Mouse (Mus musculus): ENCODE data around the gene Fthl17f. TPM values are rescaled to one million over a fixed set of nuclear protein-coding genes. Genes with fewer than 3 reads are reported as not detected.
A peak's percentile ranks its signal among the peaks of the same experiment; 100 is the strongest.
"Not testable (repeated sequence)": the region's sequence is repeated elsewhere in the genome, so short reads cannot be mapped to it uniquely, and the experiment has no call there.

Fthl17f gene
- not detected in 2 replicates for polyA plus RNA-seq (2014; fragmentation: Nextera tagmentation; extraction: Ambion mirVana)

DNA sequence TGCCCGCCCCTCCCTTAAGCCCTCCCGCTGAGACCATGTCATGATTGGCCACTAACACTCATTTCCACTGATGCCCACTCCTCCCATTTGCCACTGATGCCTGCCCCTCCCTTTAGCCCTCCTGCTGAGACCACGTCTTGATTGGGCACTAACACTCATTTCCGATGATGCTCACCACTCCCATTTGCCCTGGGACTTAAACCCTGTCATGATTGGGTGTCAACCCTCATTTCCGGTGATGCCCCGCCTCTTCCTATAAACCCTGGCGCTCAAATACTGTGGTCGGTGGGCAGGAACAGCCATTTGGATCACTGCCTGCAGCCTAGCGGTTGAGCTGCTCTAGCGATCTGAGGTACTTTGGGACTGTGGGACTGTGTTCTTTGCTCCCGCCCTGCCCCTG, at the start of gene Fthl17f:
TSS of gene Fthl17f (plus strand) at position 301 of the 400 bp plus-strand sequence.
- not testable (repeated sequence) for H3K9ac ChIP-seq (ENCODE audit: low read depth, low read length); H3K4me2 ChIP-seq (replicated peaks; ENCODE audit: low read depth, low read length); H3K4me3 ChIP-seq (ENCODE audit: low read length); H3K4me1 ChIP-seq (ENCODE audit: control insufficient read depth, insufficient read depth, low read length); H3K27me3 ChIP-seq (ENCODE audit: control insufficient read depth, insufficient read depth, low read length); H3K9me3 ChIP-seq (ENCODE audit: control insufficient read depth, low read length); H3K27ac ChIP-seq (ENCODE audit: low read depth, low read length); H3K36me3 ChIP-seq (ENCODE audit: control insufficient read depth, insufficient read depth, low read length); ATAC-seq (ENCODE audit: low FRiP score, low TSS enrichment)
- WGBS: 86% methylated on average over 11 of the region's 11 CpGs

DNA sequence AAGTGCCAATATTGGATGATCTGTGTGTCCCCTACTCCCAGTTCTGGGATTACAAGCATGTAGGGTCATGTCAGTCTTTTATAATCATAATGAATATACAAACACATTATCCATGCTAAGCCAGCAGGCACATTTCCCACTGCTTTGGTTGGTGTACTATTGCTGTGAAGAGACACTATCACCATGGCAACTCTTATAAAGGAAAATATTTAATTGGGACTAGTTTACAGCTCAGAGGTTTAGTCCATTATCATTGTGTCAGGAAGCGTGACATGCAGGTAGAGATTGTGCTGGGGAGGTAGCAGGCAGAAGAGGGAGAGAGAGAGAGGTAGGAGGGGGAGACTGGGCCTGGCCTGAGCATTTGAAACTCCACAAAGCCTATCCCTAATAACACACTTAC, 46.7 kb upstream of the Fthl17f start:
- Histone ChIP-seq H3K9ac (ENCODE audit: low read depth, low read length) (no peak overlapping the region), H3K4me2 (replicated peaks; ENCODE audit: low read depth, low read length) (no peak overlapping the region), H3K27ac (ENCODE audit: low read depth, low read length) (no peak overlapping the region), H3K4me1 (ENCODE audit: control insufficient read depth, insufficient read depth, low read length) (no peaks in the 10 kb centered on the region), H3K4me3 (ENCODE audit: low read length) (no peak overlapping the region), H3K9me3 (ENCODE audit: control insufficient read depth, low read length) (no peaks in the 10 kb centered on the region), H3K36me3 (ENCODE audit: control insufficient read depth, insufficient read depth, low read length) (no peaks in the 10 kb centered on the region), H3K27me3 (ENCODE audit: control insufficient read depth, insufficient read depth, low read length) (no peaks in the 10 kb centered on the region)
- 72% methylated on average over 1 of the region's 1 CpGs for WGBS
- no peak for ATAC-seq (ENCODE audit: low FRiP score, low TSS enrichment)

DNA sequence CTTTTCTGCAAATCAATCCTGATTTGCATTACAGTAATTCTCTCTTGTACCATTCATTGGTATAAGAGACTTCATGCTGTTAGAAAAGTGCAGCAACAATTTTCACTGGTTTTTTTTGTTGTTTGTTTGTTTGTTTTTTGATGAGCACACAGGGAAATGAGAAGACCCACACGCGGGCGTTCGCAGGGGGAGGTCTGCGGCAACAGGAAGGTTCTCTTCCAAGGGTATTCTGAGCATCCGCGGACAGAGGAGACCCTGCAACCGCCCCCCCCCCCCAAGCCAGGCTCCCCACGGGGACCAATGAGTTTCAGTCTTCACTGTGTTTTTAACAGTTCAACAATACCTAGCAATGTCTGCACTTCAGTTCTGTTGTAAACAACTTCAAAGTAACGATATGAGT, 43.3 kb upstream of the Fthl17f start:
- H3K9ac ChIP-seq (ENCODE audit: low read depth, low read length): no peak overlapping the region
- no peak overlapping the region for H3K4me3 ChIP-seq (ENCODE audit: low read length)
- no peak overlapping the region for H3K4me2 ChIP-seq (replicated peaks; ENCODE audit: low read depth, low read length)
- no peaks in the 10 kb centered on the region for H3K27me3 ChIP-seq (ENCODE audit: control insufficient read depth, insufficient read depth, low read length)
- WGBS: 56% methylated on average over 10 of the region's 10 CpGs
- no peaks in the 10 kb centered on the region for H3K9me3 ChIP-seq (ENCODE audit: control insufficient read depth, low read length)
- no peak for ATAC-seq (ENCODE audit: low FRiP score, low TSS enrichment)
- no peaks in the 10 kb centered on the region for H3K4me1 ChIP-seq (ENCODE audit: control insufficient read depth, insufficient read depth, low read length)
- H3K36me3 ChIP-seq (ENCODE audit: control insufficient read depth, insufficient read depth, low read length): no peaks in the 10 kb centered on the region
- no peak overlapping the region for H3K27ac ChIP-seq (ENCODE audit: low read depth, low read length)

DNA sequence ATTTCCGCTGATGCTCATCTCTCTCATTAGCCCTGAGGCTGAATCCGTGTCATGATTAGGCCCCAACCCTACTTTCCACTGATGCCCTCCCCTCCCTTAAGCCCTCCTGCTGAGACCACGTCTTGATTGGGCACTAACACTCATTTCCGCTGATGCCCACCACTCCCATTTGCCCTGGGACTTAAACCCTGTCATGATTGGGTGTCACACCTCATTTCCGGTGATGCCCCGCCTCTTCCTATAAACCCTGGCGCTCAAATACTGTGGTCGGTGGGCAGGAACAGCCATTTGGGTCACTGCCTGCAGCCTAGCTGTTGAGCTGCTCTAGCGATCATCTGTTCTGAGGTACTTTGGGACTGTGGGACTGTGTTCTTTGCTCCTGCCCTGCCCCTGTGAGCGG, 29.6 kb upstream of the Fthl17f start, which contains the start of gene Fthl17e:
TSS of gene Fthl17e (plus strand) at position 301 of the 400 bp plus-strand sequence.
- WGBS: 57% methylated on average over 1 of the region's 10 CpGs
- H3K36me3 ChIP-seq (ENCODE audit: control insufficient read depth, insufficient read depth, low read length); H3K9me3 ChIP-seq (ENCODE audit: control insufficient read depth, low read length); ATAC-seq (ENCODE audit: low FRiP score, low TSS enrichment); H3K4me1 ChIP-seq (ENCODE audit: control insufficient read depth, insufficient read depth, low read length); H3K27me3 ChIP-seq (ENCODE audit: control insufficient read depth, insufficient read depth, low read length); H3K4me3 ChIP-seq (ENCODE audit: low read length); H3K9ac ChIP-seq (ENCODE audit: low read depth, low read length); H3K27ac ChIP-seq (ENCODE audit: low read depth, low read length); H3K4me2 ChIP-seq (replicated peaks; ENCODE audit: low read depth, low read length): not testable (repeated sequence)

DNA sequence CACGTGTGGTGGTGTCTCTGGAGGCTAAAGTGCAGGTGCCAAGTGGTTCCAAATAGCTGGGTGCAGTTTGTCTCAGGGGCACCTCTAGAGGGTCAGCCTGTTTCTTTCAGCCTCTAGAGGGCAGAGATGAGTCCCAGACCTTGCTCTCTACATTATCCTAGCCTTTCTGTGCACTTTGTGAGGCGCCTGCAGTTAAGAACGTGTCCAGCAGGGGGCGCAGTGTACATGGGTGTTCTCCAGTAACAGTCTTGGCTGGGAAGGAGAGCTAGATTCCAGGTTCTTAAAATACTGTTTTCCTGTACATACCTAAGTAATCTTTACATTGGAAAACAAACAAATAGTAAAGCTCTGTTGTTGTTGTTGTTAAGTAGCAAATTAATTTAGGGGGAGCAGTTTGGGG, 21.2 kb upstream of the Fthl17f start:
- not testable (repeated sequence) for H3K4me1 ChIP-seq (ENCODE audit: control insufficient read depth, insufficient read depth, low read length); H3K9me3 ChIP-seq (ENCODE audit: control insufficient read depth, low read length); ATAC-seq (ENCODE audit: low FRiP score, low TSS enrichment); H3K9ac ChIP-seq (ENCODE audit: low read depth, low read length); H3K4me2 ChIP-seq (replicated peaks; ENCODE audit: low read depth, low read length); H3K4me3 ChIP-seq (ENCODE audit: low read length); H3K27me3 ChIP-seq (ENCODE audit: control insufficient read depth, insufficient read depth, low read length); H3K27ac ChIP-seq (ENCODE audit: low read depth, low read length); H3K36me3 ChIP-seq (ENCODE audit: control insufficient read depth, insufficient read depth, low read length)
- 38% methylated on average over 3 of the region's 4 CpGs for WGBS

DNA sequence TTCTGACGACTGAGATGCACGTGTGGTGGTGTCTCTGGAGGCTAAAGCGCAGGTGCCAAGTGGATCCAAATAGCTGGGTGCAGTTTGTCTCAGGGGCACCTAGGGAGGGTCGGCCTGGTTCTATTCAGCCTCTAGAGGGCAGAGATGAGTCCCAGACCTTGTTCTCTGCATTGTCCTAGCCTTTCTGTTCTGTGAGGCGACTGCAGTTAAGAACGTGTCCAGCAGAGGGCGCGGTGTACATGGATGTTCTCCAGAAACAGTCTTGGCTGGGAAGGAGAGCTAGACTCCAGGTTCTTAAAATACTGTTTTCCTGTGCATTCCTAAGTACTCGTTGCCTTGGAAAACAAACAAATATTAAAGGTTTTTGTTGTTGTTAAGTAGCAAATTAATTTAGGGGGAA, 1.9 kb upstream of the Fthl17f start:
- not testable (repeated sequence) for H3K4me2 ChIP-seq (replicated peaks; ENCODE audit: low read depth, low read length); H3K9ac ChIP-seq (ENCODE audit: low read depth, low read length); H3K27ac ChIP-seq (ENCODE audit: low read depth, low read length); H3K9me3 ChIP-seq (ENCODE audit: control insufficient read depth, low read length); ATAC-seq (ENCODE audit: low FRiP score, low TSS enrichment); H3K27me3 ChIP-seq (ENCODE audit: control insufficient read depth, insufficient read depth, low read length); H3K4me3 ChIP-seq (ENCODE audit: low read length); H3K4me1 ChIP-seq (ENCODE audit: control insufficient read depth, insufficient read depth, low read length); H3K36me3 ChIP-seq (ENCODE audit: control insufficient read depth, insufficient read depth, low read length)
- WGBS: 21% methylated on average over 6 of the region's 9 CpGs

DNA sequence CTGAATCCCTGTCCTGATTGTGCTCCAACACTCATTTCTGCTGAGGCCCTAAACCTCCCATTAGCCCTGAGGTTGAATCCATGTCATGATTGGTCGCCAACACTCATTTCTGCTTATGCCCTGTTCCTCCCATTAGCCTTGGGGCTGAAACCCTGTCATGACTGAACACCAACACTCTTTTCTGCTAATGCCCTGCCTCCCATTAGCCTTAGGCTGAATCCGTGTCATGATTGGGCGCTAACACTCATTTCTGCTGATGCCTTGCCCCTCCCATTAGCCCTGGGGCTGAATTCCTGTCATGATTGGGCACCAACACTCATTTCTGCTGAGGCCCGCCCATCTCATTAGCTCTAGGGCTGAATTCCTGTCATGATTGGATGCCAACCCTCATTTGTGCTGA, 714 bp upstream of the Fthl17f start:
- no peak for ATAC-seq (ENCODE audit: low FRiP score, low TSS enrichment)
- H3K27me3 ChIP-seq (ENCODE audit: control insufficient read depth, insufficient read depth, low read length): no peaks in the 10 kb centered on the region
- no peak overlapping the region for H3K4me2 ChIP-seq (replicated peaks; ENCODE audit: low read depth, low read length)
- H3K9me3 ChIP-seq (ENCODE audit: control insufficient read depth, low read length): no peaks in the 10 kb centered on the region
- no peak overlapping the region for H3K27ac ChIP-seq (ENCODE audit: low read depth, low read length)
- H3K4me1 ChIP-seq (ENCODE audit: control insufficient read depth, insufficient read depth, low read length): no peaks in the 10 kb centered on the region
- no peak overlapping the region for H3K9ac ChIP-seq (ENCODE audit: low read depth, low read length)
- H3K4me3 ChIP-seq (ENCODE audit: low read length): no peak overlapping the region
- WGBS: 87% methylated on average over 4 of the region's 4 CpGs
- no peaks in the 10 kb centered on the region for H3K36me3 ChIP-seq (ENCODE audit: control insufficient read depth, insufficient read depth, low read length)

DNA sequence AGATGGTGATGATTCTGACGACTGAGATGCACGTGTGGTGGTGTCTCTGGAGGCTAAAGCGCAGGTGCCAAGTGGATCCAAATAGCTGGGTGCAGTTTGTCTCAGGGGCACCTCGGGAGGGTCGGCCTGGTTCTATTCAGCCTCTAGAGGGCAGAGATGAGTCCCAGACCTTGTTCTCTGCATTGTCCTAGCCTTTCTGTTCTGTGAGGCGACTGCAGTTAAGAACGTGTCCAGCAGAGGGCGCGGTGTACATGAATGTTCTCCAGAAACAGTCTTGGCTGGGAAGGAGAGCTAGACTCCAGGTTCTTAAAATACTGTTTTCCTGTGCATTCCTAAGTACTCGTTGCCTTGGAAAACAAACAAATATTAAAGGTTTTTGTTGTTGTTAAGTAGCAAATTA, 14.9 kb downstream of the Fthl17f start:
- 14% methylated on average over 8 of the region's 10 CpGs for WGBS
- H3K36me3 ChIP-seq (ENCODE audit: control insufficient read depth, insufficient read depth, low read length); H3K9me3 ChIP-seq (ENCODE audit: control insufficient read depth, low read length); H3K27me3 ChIP-seq (ENCODE audit: control insufficient read depth, insufficient read depth, low read length); H3K4me1 ChIP-seq (ENCODE audit: control insufficient read depth, insufficient read depth, low read length); H3K4me3 ChIP-seq (ENCODE audit: low read length); H3K4me2 ChIP-seq (replicated peaks; ENCODE audit: low read depth, low read length); H3K9ac ChIP-seq (ENCODE audit: low read depth, low read length); H3K27ac ChIP-seq (ENCODE audit: low read depth, low read length): not testable (repeated sequence)
- peak; percentile 66; the same call in 1 of the 2 replicates for ATAC-seq (ENCODE audit: low FRiP score, low TSS enrichment)

DNA sequence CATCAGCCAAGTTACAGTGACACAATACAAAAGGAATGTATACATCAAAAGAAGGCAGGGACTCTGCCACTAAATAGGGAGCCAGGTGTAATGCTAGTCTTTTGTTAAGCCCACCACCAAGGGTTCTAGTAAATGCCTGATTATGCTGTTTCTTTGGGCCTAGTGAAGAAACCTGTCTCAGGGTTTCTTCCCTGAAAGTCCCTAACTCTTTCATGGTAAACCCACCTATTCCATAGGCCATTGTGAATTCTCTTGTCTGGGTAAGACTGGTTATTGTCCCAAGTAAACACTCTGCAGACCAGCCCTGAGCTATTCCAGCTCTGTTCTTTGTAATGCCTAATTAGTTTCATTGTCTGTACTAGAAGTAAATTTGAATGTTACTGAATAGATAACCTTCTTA, 32.3 kb downstream of the Fthl17f start:
- not testable (repeated sequence) for H3K27me3 ChIP-seq (ENCODE audit: control insufficient read depth, insufficient read depth, low read length); H3K36me3 ChIP-seq (ENCODE audit: control insufficient read depth, insufficient read depth, low read length); H3K9me3 ChIP-seq (ENCODE audit: control insufficient read depth, low read length); H3K9ac ChIP-seq (ENCODE audit: low read depth, low read length); H3K27ac ChIP-seq (ENCODE audit: low read depth, low read length); H3K4me1 ChIP-seq (ENCODE audit: control insufficient read depth, insufficient read depth, low read length); ATAC-seq (ENCODE audit: low FRiP score, low TSS enrichment); H3K4me3 ChIP-seq (ENCODE audit: low read length); H3K4me2 ChIP-seq (replicated peaks; ENCODE audit: low read depth, low read length)

DNA sequence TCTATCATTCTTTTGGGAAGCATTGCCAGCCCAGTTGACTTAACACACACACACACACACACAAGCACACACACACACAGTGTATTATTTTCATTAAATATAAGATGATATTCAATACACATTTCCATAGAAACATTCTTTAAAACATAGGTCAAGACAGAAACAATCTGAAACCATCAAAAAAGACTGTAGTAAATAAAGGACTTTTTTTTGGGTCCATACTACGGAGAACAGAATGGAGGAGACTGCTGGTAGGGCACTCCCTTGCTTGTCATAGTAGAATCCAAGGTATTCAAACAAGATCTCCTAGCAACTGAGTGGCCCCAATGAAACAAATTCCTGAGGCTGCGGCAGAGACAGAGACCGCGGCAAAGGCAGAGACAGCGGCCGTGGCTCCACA, 41.4 kb downstream of the Fthl17f start, which contains the start of gene 4930402K13Rik:
TSS of gene 4930402K13Rik (plus strand) at position 301 of the 400 bp plus-strand sequence.
- no peak for ATAC-seq (ENCODE audit: low FRiP score, low TSS enrichment)
- no peaks in the 10 kb centered on the region for H3K4me1 ChIP-seq (ENCODE audit: control insufficient read depth, insufficient read depth, low read length)
- H3K9me3 ChIP-seq (ENCODE audit: control insufficient read depth, low read length): no peaks in the 10 kb centered on the region
- WGBS: 91% methylated on average over 6 of the region's 6 CpGs
- no peak within 1 kb of the TSS for H3K4me3 ChIP-seq (ENCODE audit: low read length)
- no peak within 1 kb of the TSS for H3K4me2 ChIP-seq (replicated peaks; ENCODE audit: low read depth, low read length)
- no peaks in the 10 kb centered on the region for H3K27me3 ChIP-seq (ENCODE audit: control insufficient read depth, insufficient read depth, low read length)
- H3K9ac ChIP-seq (ENCODE audit: low read depth, low read length): no peak within 1 kb of the TSS
- no peak within 1 kb of the TSS for H3K27ac ChIP-seq (ENCODE audit: low read depth, low read length)
- H3K36me3 ChIP-seq (ENCODE audit: control insufficient read depth, insufficient read depth, low read length): no peaks in the 10 kb centered on the region
